Mouse (Mus musculus): ENCODE measurements at regions not wholly inside any gene's neighbourhood (a gene's known extent, or its start where the extent isn't known, plus 50 kb on each side); places are given as distances from the start of the nearest gene placed in this dataset.

DNA sequence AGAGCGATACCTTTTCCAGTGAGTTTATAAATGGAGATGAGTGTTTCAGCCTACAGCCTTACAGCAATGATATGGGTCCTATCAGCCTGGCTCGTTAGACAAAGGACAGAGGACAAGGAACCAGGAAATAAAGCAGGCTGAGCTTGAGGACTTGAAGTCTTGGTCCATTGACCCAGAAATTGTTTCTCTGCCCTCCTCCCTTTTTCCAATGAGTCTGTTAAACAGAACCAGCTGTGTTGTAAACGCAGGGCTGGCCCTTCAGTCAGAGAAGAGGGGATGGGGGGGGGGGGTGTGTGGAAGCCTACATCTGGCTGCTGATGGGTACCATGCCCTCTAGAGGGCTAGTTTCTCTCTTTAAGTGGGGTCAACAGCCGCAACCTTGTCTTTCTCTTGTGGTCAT is 199.7 kb upstream of the Nr4a3 start:
- no peaks in the 10 kb centered on the region for H3K4me1 ChIP-seq
- H3K27me3 ChIP-seq (replicated peaks), result no peaks in the 10 kb centered on the region
- no peak overlapping the region for H3K9ac ChIP-seq
- H3K27ac ChIP-seq, result no peak overlapping the region
- ATAC-seq (replicated peaks), result no peak
- 76% methylated on average over 4 of the region's 4 CpGs for WGBS
- no peaks in the 10 kb centered on the region for H3K36me3 ChIP-seq (replicated peaks)
- no peak overlapping the region for H3K4me3 ChIP-seq
- no peaks in the 10 kb centered on the region for H3K9me3 ChIP-seq
- no peak overlapping the region for H3K4me2 ChIP-seq

GRCm38 (mm10) chr4:47846389-47847318 is 198.3 kb upstream of the Nr4a3 start:
- H3K9ac ChIP-seq, result no peak overlapping the region
- 57% methylated on average over 12 of the region's 12 CpGs for WGBS
- no peak; the same call in 1 of the 2 replicates for ATAC-seq (replicated peaks)

GRCm38 (mm10) chr4:47861151-47861550 is 183.8 kb upstream of the Nr4a3 start:
- Histone ChIP-seq H3K9me3 (no peaks in the 10 kb centered on the region), H3K36me3 (replicated peaks) (no peaks in the 10 kb centered on the region), H3K27me3 (replicated peaks) (no peaks in the 10 kb centered on the region), H3K9ac (no peak overlapping the region), H3K4me1 (no peaks in the 10 kb centered on the region), H3K4me3 (no peak overlapping the region), H3K4me2 (no peak overlapping the region), H3K27ac (no peak overlapping the region)
- no peak for ATAC-seq (replicated peaks)
- WGBS, result 69% methylated on average over 6 of the region's 6 CpGs

More at GRCm38 (mm10) chr4:47846389-47847318, 198.3 kb upstream of the Nr4a3 start:
- Histone ChIP-seq H3K4me2 (no peak overlapping the region), H3K4me3 (no peak overlapping the region), H3K4me1 (no peaks in the 10 kb centered on the region), H3K27ac (peak overlapping the region; percentile 34; the same call in 1 of the 2 replicates), H3K9me3 (no peaks in the 10 kb centered on the region), H3K27me3 (replicated peaks) (no peaks in the 10 kb centered on the region), H3K36me3 (replicated peaks) (no peaks in the 10 kb centered on the region)

DNA sequence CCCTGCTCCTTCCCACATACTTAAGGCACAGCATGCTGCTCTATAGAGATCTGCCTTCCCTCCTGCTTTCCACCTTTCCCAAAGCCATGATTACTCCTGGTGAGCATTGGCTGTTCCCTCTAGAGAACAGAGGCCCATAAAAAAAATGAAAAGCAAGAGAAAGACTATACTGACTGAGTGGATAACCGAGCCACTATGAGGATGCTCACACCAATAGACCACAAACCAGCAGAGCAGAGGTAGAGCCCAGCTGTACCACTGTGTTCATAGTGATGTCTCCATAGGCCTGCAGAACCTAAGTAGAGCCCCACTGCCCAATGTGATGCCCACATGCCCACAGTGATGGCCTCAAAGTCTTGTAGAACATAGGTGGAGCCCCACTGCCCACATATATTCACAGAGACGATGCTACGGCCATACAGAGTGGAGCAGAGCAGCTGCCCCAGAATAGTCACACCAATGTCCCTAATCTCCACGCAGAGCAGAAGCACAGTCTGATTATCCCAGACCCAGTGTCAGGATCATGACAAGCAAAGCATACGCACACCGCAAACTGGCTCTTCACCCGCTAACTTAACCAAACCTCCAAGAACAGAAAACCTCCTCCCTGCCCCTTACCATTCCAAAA is 174.8 kb upstream of the Nr4a3 start:
- Histone ChIP-seq H3K27ac (no peak overlapping the region), H3K9ac (no peak overlapping the region), H3K9me3 (no peaks in the 10 kb centered on the region), H3K36me3 (replicated peaks) (no peaks in the 10 kb centered on the region), H3K4me1 (no peaks in the 10 kb centered on the region), H3K27me3 (replicated peaks) (no peaks in the 10 kb centered on the region), H3K4me3 (no peak overlapping the region), H3K4me2 (no peak overlapping the region)
- no peak for ATAC-seq (replicated peaks)
- 88% methylated on average over 7 of the region's 7 CpGs for WGBS

- no peak overlapping the region for H3K4me3 ChIP-seq
- H3K4me2 ChIP-seq, result no peak overlapping the region
- no peak overlapping the region for H3K9ac ChIP-seq
- no peaks in the 10 kb centered on the region for H3K4me1 ChIP-seq
- H3K27ac ChIP-seq, result no peak overlapping the region
- ATAC-seq (replicated peaks), result no peak
- H3K27me3 ChIP-seq (replicated peaks), result no peaks in the 10 kb centered on the region
- H3K36me3 ChIP-seq (replicated peaks), result no peaks in the 10 kb centered on the region
- H3K9me3 ChIP-seq, result no peaks in the 10 kb centered on the region
- WGBS, result 72% methylated on average over 5 of the region's 5 CpGs
Observed at GRCm38 (mm10) chr4:47870638-47871019, 174.3 kb upstream of the Nr4a3 start.

GRCm38 (mm10) chr4:47881560-47881959 is 163.4 kb upstream of the Nr4a3 start:
- Histone ChIP-seq H3K27ac (peak overlapping the region; percentile 39; the same call in 1 of the 2 replicates), H3K9ac (no peak overlapping the region), H3K9me3 (no peaks in the 10 kb centered on the region), H3K4me1 (no peaks in the 10 kb centered on the region), H3K4me2 (no peak overlapping the region), H3K4me3 (no peak overlapping the region), H3K27me3 (replicated peaks) (no peaks in the 10 kb centered on the region), H3K36me3 (replicated peaks) (no peaks in the 10 kb centered on the region)
- ATAC-seq (replicated peaks), result no peak
- 59% methylated on average over 9 of the region's 9 CpGs for WGBS

GRCm38 (mm10) chr4:47882076-47882475 is 162.9 kb upstream of the Nr4a3 start:
- 0 out of 2 replicates have a peak, but pooled peaks have one; percentile 54 for ATAC-seq (replicated peaks)
- H3K27ac ChIP-seq, result no peak overlapping the region
- 65% methylated on average over 10 of the region's 10 CpGs for WGBS

GRCm38 (mm10) chr4:47899579-47899978 is 145.4 kb upstream of the Nr4a3 start:
- Histone ChIP-seq H3K4me3 (no peak overlapping the region), H3K27ac (no peak overlapping the region), H3K36me3 (replicated peaks) (no peaks in the 10 kb centered on the region), H3K9ac (no peak overlapping the region), H3K4me1 (no peaks in the 10 kb centered on the region), H3K27me3 (replicated peaks) (no peaks in the 10 kb centered on the region), H3K4me2 (no peak overlapping the region), H3K9me3 (no peaks in the 10 kb centered on the region)
- peak; percentile 39; the same call in 1 of the 2 replicates for ATAC-seq (replicated peaks)
- 27% methylated on average over 7 of the region's 7 CpGs for WGBS

More at GRCm38 (mm10) chr4:47882076-47882475, 162.9 kb upstream of the Nr4a3 start:
- Histone ChIP-seq H3K9ac (no peak overlapping the region), H3K9me3 (no peaks in the 10 kb centered on the region), H3K4me3 (no peak overlapping the region), H3K4me1 (no peaks in the 10 kb centered on the region), H3K36me3 (replicated peaks) (no peaks in the 10 kb centered on the region), H3K27me3 (replicated peaks) (no peaks in the 10 kb centered on the region), H3K4me2 (no peak overlapping the region)

GRCm38 (mm10) chr4:47902749-47903148 is 142.2 kb upstream of the Nr4a3 start:
- Histone ChIP-seq H3K27ac (no peak overlapping the region), H3K4me1 (no peaks in the 10 kb centered on the region), H3K27me3 (replicated peaks) (no peaks in the 10 kb centered on the region), H3K9ac (no peak overlapping the region), H3K4me3 (no peak overlapping the region), H3K36me3 (replicated peaks) (no peaks in the 10 kb centered on the region), H3K4me2 (no peak overlapping the region), H3K9me3 (no peaks in the 10 kb centered on the region)
- ATAC-seq (replicated peaks), result no peak
- WGBS, result 95% methylated on average over 12 of the region's 12 CpGs

DNA sequence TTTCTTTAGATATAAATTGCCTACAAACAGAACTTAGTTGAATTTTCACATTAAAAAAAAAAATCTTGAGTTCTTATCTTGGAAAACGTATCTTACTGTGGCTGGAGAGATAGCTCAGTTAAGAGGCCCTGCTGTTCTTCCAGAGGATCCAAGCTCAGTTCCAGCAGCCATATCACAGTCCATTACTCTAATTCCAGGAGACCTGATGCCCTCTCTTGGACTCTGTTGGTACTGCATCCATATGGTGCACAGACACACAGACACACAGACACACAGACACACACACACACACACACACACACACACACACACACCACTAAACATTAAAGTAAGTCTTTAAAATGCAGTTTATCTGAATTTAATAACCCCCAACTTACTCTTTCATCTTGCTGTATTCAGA is 132.7 kb upstream of the Nr4a3 start:
- Histone ChIP-seq H3K4me1 (no peaks in the 10 kb centered on the region), H3K4me3 (no peak overlapping the region), H3K27me3 (replicated peaks) (no peaks in the 10 kb centered on the region), H3K36me3 (replicated peaks) (no peaks in the 10 kb centered on the region), H3K27ac (no peak overlapping the region), H3K4me2 (no peak overlapping the region), H3K9me3 (no peaks in the 10 kb centered on the region), H3K9ac (no peak overlapping the region)
- ATAC-seq (replicated peaks), result no peak
- WGBS, result 87% methylated on average over 1 of the region's 1 CpGs

DNA sequence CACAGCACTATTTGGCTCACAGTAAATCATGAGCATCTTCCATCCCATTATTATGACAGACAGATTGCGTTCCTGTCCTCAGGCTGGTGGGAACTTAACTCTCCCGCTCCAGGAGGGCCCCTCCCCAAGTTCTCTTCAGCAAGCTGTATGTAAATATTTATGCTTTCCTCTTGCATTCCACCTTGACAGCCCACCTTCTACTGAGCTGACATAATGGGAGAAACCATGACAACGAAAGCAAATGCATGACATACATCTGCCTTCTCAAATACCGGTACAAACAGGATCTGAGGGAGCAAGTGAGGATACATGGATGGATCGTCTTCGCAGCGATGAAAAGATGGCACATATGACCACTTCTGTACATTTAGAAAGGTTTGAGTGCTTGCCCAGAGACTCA is 125.4 kb upstream of the Nr4a3 start:
- Histone ChIP-seq H3K9me3 (no peaks in the 10 kb centered on the region), H3K36me3 (replicated peaks) (no peaks in the 10 kb centered on the region), H3K9ac (no peak overlapping the region), H3K4me2 (no peak overlapping the region), H3K4me1 (no peaks in the 10 kb centered on the region), H3K27ac (no peak overlapping the region), H3K4me3 (no peak overlapping the region), H3K27me3 (replicated peaks) (no peaks in the 10 kb centered on the region)
- peak; percentile 71 for ATAC-seq (replicated peaks)
- 73% methylated on average over 7 of the region's 7 CpGs for WGBS

DNA sequence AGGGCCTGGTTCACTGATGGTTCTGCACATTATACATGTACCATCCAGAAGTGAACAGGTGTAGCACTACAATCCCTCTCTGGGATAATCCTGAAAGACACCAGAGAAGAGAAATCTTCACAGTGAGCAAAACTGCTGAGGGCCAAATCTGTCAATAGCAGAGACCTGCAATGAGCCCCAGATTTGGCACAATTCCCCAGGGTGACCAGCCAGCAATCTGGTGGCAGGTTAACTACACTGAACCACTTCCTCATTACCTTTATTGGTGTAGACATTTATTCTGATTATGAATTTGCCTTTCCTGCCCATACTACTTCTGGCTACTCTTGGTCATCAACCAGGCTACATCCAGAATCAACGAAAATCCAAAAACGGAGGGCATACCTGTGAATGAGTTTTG is 113.5 kb upstream of the Nr4a3 start:
- H3K36me3 ChIP-seq (replicated peaks), result no peaks in the 10 kb centered on the region
- H3K27me3 ChIP-seq (replicated peaks), result no peaks in the 10 kb centered on the region
- no peak overlapping the region for H3K4me3 ChIP-seq
- no peak for ATAC-seq (replicated peaks)
- H3K4me2 ChIP-seq, result no peak overlapping the region
- H3K9ac ChIP-seq, result no peak overlapping the region
- no peaks in the 10 kb centered on the region for H3K9me3 ChIP-seq
- 90% methylated on average over 2 of the region's 2 CpGs for WGBS
- no peak overlapping the region for H3K27ac ChIP-seq
- no peaks in the 10 kb centered on the region for H3K4me1 ChIP-seq

All from midbrain, embryonic 15.5 days (tissue).